Mouse (Mus musculus) kidney, postnatal 0 days (tissue): ENCODE data around the gene Tmem214. TPM values are rescaled to one million over a fixed set of nuclear protein-coding genes. Genes with fewer than 3 reads are reported as not detected.

Source experiments
- ATAC-seq: fragments of 200-750 bp; cut with Nextera tagmentation; replicated peaks from 2 replicates; pipeline ENCODE4 v1.8.0; 2017; ENCODE audit warnings: low read depth, moderate number of reproducible peaks, moderate TSS enrichment, moderate library complexity; ENCODE audit not compliant: low FRiP score
- DNase-seq: peaks from one replicate; pipeline ENCODE4 v3.0.0-alpha.2; 2016; ENCODE audit warnings: low spot score
- H3K27ac ChIP-seq: fragments of 300-500 bp; sonication (generic); 2 replicates; pipeline ENCODE4 v1.5.1; 2014; ENCODE audit warnings: mild to moderate bottlenecking
- H3K27me3 ChIP-seq: fragments of 300-500 bp; sonication (generic); 2 replicates; pipeline ENCODE4 v1.6.1; 2014; ENCODE audit warnings: low read length, mixed read lengths; ENCODE audit not compliant: insufficient read depth
- H3K36me3 ChIP-seq: fragments of 300-500 bp; sonication (generic); 2 replicates; pipeline ENCODE4 v1.6.1; 2014; ENCODE audit warnings: low read length, mixed read lengths; ENCODE audit not compliant: insufficient read depth
- H3K4me1 ChIP-seq: fragments of 300-500 bp; sonication (generic); replicated peaks from 2 replicates; pipeline ENCODE4 v1.6.1; 2014; ENCODE audit warnings: antibody characterized with exemption, low read length, mixed read lengths; ENCODE audit not compliant: insufficient read depth
- H3K4me2 ChIP-seq: fragments of 300-500 bp; sonication (generic); 2 replicates; pipeline ENCODE4 v1.6.1; 2014; ENCODE audit warnings: mild to moderate bottlenecking, low read length, moderate library complexity, mixed read lengths
- H3K4me3 ChIP-seq: fragments of 300-500 bp; sonication (generic); replicated peaks from 2 replicates; pipeline ENCODE4 v1.5.1; 2014; ENCODE audit warnings: low read depth, low read length
- H3K9ac ChIP-seq: fragments of 300-500 bp; sonication (generic); 2 replicates; pipeline ENCODE4 v1.6.1; 2014; ENCODE audit warnings: low read depth, low read length
- H3K9me3 ChIP-seq: fragments of 300-500 bp; sonication (generic); replicated peaks from 2 replicates; pipeline ENCODE4 v1.6.1; 2016; ENCODE audit warnings: low read length, inconsistent platforms, mixed read lengths
- CTCF ChIP-seq: IDR thresholded peaks from 2 replicates; pipeline ENCODE4 v1.5.1; 2016; ENCODE audit warnings: antibody characterized with exemption, low read depth, mild to moderate bottlenecking, moderate library complexity
- WGBS: fragments of 180-500 bp; shearing (Covaris S2); extraction: QIAGEN DNeasy Blood & Tissue Kit; methylation state at CpG from one replicate; pipeline ENCODE4 v1.1.7; 2014; 5-methylcytosine and 5-hydroxymethylcytosine counted together
- polyA plus RNA-seq: library from polyadenylated mRNA; unstranded; fragments of >200 nt; fragmentation: Nextera tagmentation; extraction: Ambion mirVana; gene quantifications from 2 replicates; pipeline ENCODE4 v1.2.1, GENCODE M21; 2015

The Tmem214 gene
- polyA plus RNA-seq, 1 experiment from 2014 or later, result 67.3 TPM

GRCm38 (mm10) chr5:30915974-30916433 lies 48.2 kb downstream of the Tmem214 start:
- Histone ChIP-seq H3K4me3 (peak overlapping the region; percentile 53; the same call in 1 of the 2 replicates), H3K27me3 (no peaks in the 10 kb centered on the region), H3K27ac (peak overlapping the region; percentile 76), H3K4me2 (peak overlapping the region; percentile 68), H3K9ac (no peak overlapping the region), H3K9me3 (no peaks in the 10 kb centered on the region), H3K36me3 (peaks cover 21% of the 10 kb centered on the region; the same call in 1 of the 2 replicates), H3K4me1 (peaks cover 29% of the 10 kb centered on the region)
- ATAC-seq, result peak; percentile 77
- 3% methylated on average over 7 of the region's 7 CpGs for WGBS
- peak; percentile 99 for DNase-seq
- peak; percentile 82 for TF ChIP-seq CTCF

- no peak for TF ChIP-seq CTCF
- Histone ChIP-seq H3K9ac (no peak overlapping the region), H3K4me1 (peaks cover 27% of the 10 kb centered on the region), H3K4me2 (no peak overlapping the region), H3K9me3 (no peaks in the 10 kb centered on the region), H3K4me3 (no peak overlapping the region), H3K27me3 (no peaks in the 10 kb centered on the region), H3K27ac (peak overlapping the region; percentile 50), H3K36me3 (peaks cover 21% of the 10 kb centered on the region; the same call in 1 of the 2 replicates)
- DNase-seq, result no peak
- WGBS, result 91% methylated on average over 9 of the region's 9 CpGs
- no peak for ATAC-seq
Measured at GRCm38 (mm10) chr5:30916841-30917240, 49.0 kb downstream of the Tmem214 start.

- peaks cover 21% of the 10 kb centered on the region; the same call in 1 of the 2 replicates for H3K36me3 ChIP-seq
- no peak for TF ChIP-seq CTCF
- peaks cover 27% of the 10 kb centered on the region for H3K4me1 ChIP-seq
- no peak overlapping the region for H3K4me2 ChIP-seq
- H3K27me3 ChIP-seq, result no peaks in the 10 kb centered on the region
- H3K9me3 ChIP-seq, result no peaks in the 10 kb centered on the region
- no peak for ATAC-seq
- peak overlapping the region; percentile 50; the same call in 1 of the 2 replicates for H3K27ac ChIP-seq
- WGBS, result 88% methylated on average over 11 of the region's 11 CpGs
- no peak for DNase-seq
- no peak overlapping the region for H3K4me3 ChIP-seq
- H3K9ac ChIP-seq, result no peak overlapping the region
Measured at GRCm38 (mm10) chr5:30917348-30917747, 49.5 kb downstream of the Tmem214 start.

GRCm38 (mm10) chr5:30917891-30918670 lies 50.3 kb downstream of the Tmem214 start:
- no peak overlapping the region for H3K9ac ChIP-seq
- H3K27me3 ChIP-seq, result no peaks in the 10 kb centered on the region
- peaks cover 23% of the 10 kb centered on the region for H3K4me1 ChIP-seq
- H3K4me3 ChIP-seq, result no peak overlapping the region
- DNase-seq, result no peak
- ATAC-seq, result no peak
- no peak for TF ChIP-seq CTCF
- peak overlapping the region; percentile 20; the same call in 1 of the 2 replicates for H3K27ac ChIP-seq
- H3K36me3 ChIP-seq, result peaks cover 21% of the 10 kb centered on the region; the same call in 1 of the 2 replicates
- H3K4me2 ChIP-seq, result no peak overlapping the region
- no peaks in the 10 kb centered on the region for H3K9me3 ChIP-seq
- WGBS, result 79% methylated on average over 31 of the region's 31 CpGs

GRCm38 (mm10) chr5:30918691-30919090 lies 50.9 kb downstream of the Tmem214 start:
- Histone ChIP-seq H3K36me3 (peaks cover 21% of the 10 kb centered on the region; the same call in 1 of the 2 replicates), H3K4me1 (peaks cover 23% of the 10 kb centered on the region), H3K4me3 (no peak overlapping the region), H3K27me3 (no peaks in the 10 kb centered on the region), H3K9me3 (no peaks in the 10 kb centered on the region), H3K9ac (no peak overlapping the region), H3K27ac (peak overlapping the region; percentile 20; the same call in 1 of the 2 replicates), H3K4me2 (no peak overlapping the region)
- ATAC-seq (no peak), DNase-seq (no peak)
- no peak for TF ChIP-seq CTCF
- 84% methylated on average over 8 of the region's 8 CpGs for WGBS

GRCm38 (mm10) chr5:30919831-30920614 lies 52.2 kb downstream of the Tmem214 start:
- Histone ChIP-seq H3K4me1 (peaks cover 23% of the 10 kb centered on the region), H3K9me3 (no peaks in the 10 kb centered on the region)
- ATAC-seq, result no peak

More at GRCm38 (mm10) chr5:30919831-30920614, 52.2 kb downstream of the Tmem214 start:
- Histone ChIP-seq H3K4me2 (no peak overlapping the region), H3K4me3 (no peak overlapping the region), H3K27ac (no peak overlapping the region), H3K9ac (no peak overlapping the region), H3K27me3 (no peaks in the 10 kb centered on the region), H3K36me3 (peaks cover 21% of the 10 kb centered on the region; the same call in 1 of the 2 replicates)
- no peak for TF ChIP-seq CTCF
- 71% methylated on average over 11 of the region's 11 CpGs for WGBS
- no peak for DNase-seq
